Mouse (Mus musculus) adrenal gland, postnatal 36 days (tissue): ENCODE results near the gene Pofut2. TPM values are rescaled to one million over a fixed set of nuclear protein-coding genes. Genes with fewer than 3 reads are reported as not detected.
A peak's percentile ranks its signal among the peaks of the same experiment; 100 is the strongest.

Source experiments
- DNase-seq, 2 experiments: peaks; one replicate each; pipeline ENCODE4 v3.0.0; 2021; ENCODE audit warnings: mixed read lengths in 1 of 2
- long read RNA-seq, 2 experiments: library from polyadenylated mRNA; stranded (forward); transcript quantifications; one replicate each; pipeline ENCODE4 v2.0.0; 2021; ENCODE audit warnings: borderline sequencing depth in 2 of 2
- total RNA-seq, 2 experiments: library from RNA; stranded (reverse); gene quantifications; 2 replicates each; pipeline ENCODE4 v1.2.3; 2021

The Pofut2 gene
- total RNA-seq, result 100 to 1,000 TPM in 1 of 2 experiments, 10 to 100 TPM in 1; 69.1 to 108 TPM
- long read RNA-seq, experiment 1, transcript Pofut2-201 (9 exons, 2,290 nt), result major isoform, 59 of 94 reads
- long read RNA-seq, experiment 1, partial matches to known transcripts, result 30 of 94 reads
- long read RNA-seq, experiment 1, other reads (novel, unspliced or antisense), result 5 of 94 reads
- long read RNA-seq, experiment 2, transcript Pofut2-201 (9 exons, 2,290 nt), result major isoform, 33 of 55 reads
- long read RNA-seq, experiment 2, partial matches to known transcripts, result 17 of 55 reads
- long read RNA-seq, experiment 2, other reads (novel, unspliced or antisense), result 5 of 55 reads

GRCm38 (mm10) chr10:77258704-77259621, at the start of gene Pofut2:
Gene Pofut2, plus strand, starts transcription at chr10:77259218.
- peak; percentile 96 to 97 for DNase-seq

GRCm38 (mm10) chr10:77209261-77209660, 49.8 kb upstream of the Pofut2 start:
- DNase-seq, result peak in 1 of 2 experiments; percentile 67

GRCm38 (mm10) chr10:77210666-77211065, 48.4 kb upstream of the Pofut2 start:
- no peak for DNase-seq

GRCm38 (mm10) chr10:77211116-77211570, 47.9 kb upstream of the Pofut2 start:
- DNase-seq, result peak; percentile 90 to 91

- no peak for DNase-seq
Measured at GRCm38 (mm10) chr10:77212354-77213120, 46.5 kb upstream of the Pofut2 start.

GRCm38 (mm10) chr10:77213483-77213882, 45.5 kb upstream of the Pofut2 start:
- no peak for DNase-seq

- DNase-seq, result peak; percentile 36 to 55
Measured at GRCm38 (mm10) chr10:77214586-77214985, 44.4 kb upstream of the Pofut2 start.

- no peak for DNase-seq
Measured at GRCm38 (mm10) chr10:77215641-77216040, 43.4 kb upstream of the Pofut2 start.

- DNase-seq, result no peak
Measured at GRCm38 (mm10) chr10:77216313-77216712, 42.7 kb upstream of the Pofut2 start.

GRCm38 (mm10) chr10:77217155-77217731, 41.8 kb upstream of the Pofut2 start:
- no peak for DNase-seq

GRCm38 (mm10) chr10:77218059-77218458, 41.0 kb upstream of the Pofut2 start:
- DNase-seq, result no peak

- no peak for DNase-seq
Measured at GRCm38 (mm10) chr10:77219411-77220025, 39.5 kb upstream of the Pofut2 start.

GRCm38 (mm10) chr10:77221108-77221507, 37.9 kb upstream of the Pofut2 start:
- DNase-seq, result no peak

GRCm38 (mm10) chr10:77222963-77223552, 36.0 kb upstream of the Pofut2 start:
- DNase-seq, result no peak

GRCm38 (mm10) chr10:77224390-77224789, 34.6 kb upstream of the Pofut2 start:
- no peak for DNase-seq

- peak in 1 of 2 experiments; percentile 28 for DNase-seq
Measured at GRCm38 (mm10) chr10:77225414-77225813, 33.6 kb upstream of the Pofut2 start.

GRCm38 (mm10) chr10:77225995-77226688, 32.9 kb upstream of the Pofut2 start:
- no peak for DNase-seq

GRCm38 (mm10) chr10:77226691-77227367, 32.2 kb upstream of the Pofut2 start:
- DNase-seq, result no peak

GRCm38 (mm10) chr10:77227368-77227723, 31.7 kb upstream of the Pofut2 start:
- DNase-seq, result no peak
